Mouse (Mus musculus): ENCODE results near the gene Ggn.

GRCm38 (mm10) chr7:29169231-29170065 lies 562 bp upstream of the Ggn start:
- no peak for TF ChIP-seq CTCF (IDR thresholded peaks at IDR 0.05; ENCODE audit: low read depth, low read length)
- no peak for TF ChIP-seq POLR2A (IDR thresholded peaks at IDR 0.05; ENCODE audit: borderline replicate concordance, low read depth, low read length)
